Mouse (Mus musculus): ENCODE data around the gene Gm47791. TPM values are rescaled to one million over a fixed set of nuclear protein-coding genes. Genes with fewer than 3 reads are reported as not detected.
A peak's percentile ranks its signal among the peaks of the same experiment; 100 is the strongest.

Gene Gm47791
- polyA plus RNA-seq, 1 experiment from 2014 or later, result not detected

DNA sequence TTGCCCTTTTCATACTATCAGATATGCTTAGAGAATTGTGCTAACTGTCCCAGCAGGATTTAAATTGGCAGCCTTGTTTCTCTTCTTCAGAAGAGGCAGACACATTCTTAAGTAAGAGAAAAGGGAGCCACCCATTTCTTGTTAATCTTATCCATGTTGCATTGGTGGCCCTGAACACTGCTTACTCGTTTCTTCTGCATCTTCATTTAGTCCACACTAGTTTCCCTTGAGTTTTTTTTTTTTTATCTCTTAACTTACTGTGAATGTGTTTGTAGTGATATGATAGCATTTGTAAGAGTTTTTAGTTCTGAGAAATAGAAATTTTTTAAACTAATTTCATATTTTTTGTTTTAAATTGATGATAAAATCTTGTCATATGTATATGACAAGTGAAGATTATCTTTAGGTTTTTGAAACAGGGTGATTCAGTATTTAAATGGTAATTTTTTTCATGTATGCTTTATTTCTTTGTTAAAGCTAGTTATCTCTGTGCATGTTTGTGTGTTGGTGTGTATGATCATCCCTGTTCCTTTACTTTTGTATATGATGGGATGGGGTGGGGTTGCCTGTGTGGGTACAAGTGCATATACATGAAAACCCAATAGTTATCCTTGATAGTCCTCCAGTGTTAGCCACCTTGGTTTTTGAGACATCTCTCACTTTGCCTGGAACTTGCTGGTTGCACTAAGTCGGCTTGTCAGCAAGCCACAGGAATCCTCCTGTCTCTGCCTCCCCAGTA lies 23.2 kb downstream of the Gm47791 start:
- no peak overlapping the region for H3K4me2 ChIP-seq
- WGBS, result 91% methylated on average over 2 of the region's 2 CpGs

GRCm38 (mm10) chr1:82746408-82746807 lies 24.6 kb downstream of the Gm47791 start:
- ATAC-seq (ENCODE audit: insufficient number of reproducible peaks, insufficient read depth, low FRiP score, low TSS enrichment, low read depth), result no peak
- WGBS, result 59% methylated on average over 4 of the region's 4 CpGs

More for the DNA sequence above, 23.2 kb downstream of the Gm47791 start:
- peaks cover 25% of the 10 kb centered on the region for H3K36me3 ChIP-seq
- no peak overlapping the region for H3K4me3 ChIP-seq
- no peak overlapping the region for H3K9ac ChIP-seq
- H3K9me3 ChIP-seq, result no peaks in the 10 kb centered on the region
- H3K27ac ChIP-seq, result no peak overlapping the region
- no peaks in the 10 kb centered on the region for H3K4me1 ChIP-seq
- no peak for ATAC-seq (ENCODE audit: insufficient number of reproducible peaks, insufficient read depth, low FRiP score, low TSS enrichment, low read depth)
- H3K27me3 ChIP-seq, result no peaks in the 10 kb centered on the region

GRCm38 (mm10) chr1:82743962-82744361 lies 27.1 kb downstream of the Gm47791 start:
- Histone ChIP-seq H3K4me2 (no peak overlapping the region), H3K27ac (no peak overlapping the region), H3K36me3 (peaks cover 36% of the 10 kb centered on the region), H3K27me3 (no peaks in the 10 kb centered on the region), H3K4me3 (no peak overlapping the region), H3K9ac (no peak overlapping the region), H3K4me1 (no peaks in the 10 kb centered on the region), H3K9me3 (no peaks in the 10 kb centered on the region)
- ATAC-seq (ENCODE audit: insufficient number of reproducible peaks, insufficient read depth, low FRiP score, low TSS enrichment, low read depth), result no peak
- 93% methylated on average over 3 of the region's 3 CpGs for WGBS

More at GRCm38 (mm10) chr1:82746408-82746807, 24.6 kb downstream of the Gm47791 start:
- H3K4me2 ChIP-seq, result no peak overlapping the region
- no peak overlapping the region for H3K4me3 ChIP-seq
- H3K27ac ChIP-seq, result no peak overlapping the region
- peaks cover 30% of the 10 kb centered on the region for H3K36me3 ChIP-seq
- no peaks in the 10 kb centered on the region for H3K9me3 ChIP-seq
- no peak overlapping the region for H3K9ac ChIP-seq
- no peaks in the 10 kb centered on the region for H3K27me3 ChIP-seq
- H3K4me1 ChIP-seq, result no peaks in the 10 kb centered on the region

DNA sequence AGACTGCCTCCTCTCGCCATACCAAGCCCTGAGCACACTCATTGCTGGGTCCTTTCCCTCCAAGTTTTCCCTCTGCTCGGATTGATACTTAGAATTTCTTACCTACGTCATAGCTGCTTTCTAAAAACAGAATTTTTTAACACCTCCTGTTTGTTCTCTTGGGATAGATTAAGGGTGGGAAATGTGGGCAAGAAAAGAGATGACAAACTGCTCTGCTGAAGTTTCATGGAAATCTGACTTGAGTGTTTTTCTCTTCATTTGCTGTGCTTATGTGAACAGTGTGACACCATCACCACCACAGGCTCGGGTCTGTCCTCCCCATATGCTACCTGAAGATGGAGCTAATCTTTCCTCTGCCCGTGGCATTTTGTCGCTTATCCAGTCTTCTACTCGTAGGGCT lies 29.5 kb downstream of the Gm47791 start:
- WGBS, result 88% methylated on average over 7 of the region's 7 CpGs
- no peak overlapping the region for H3K9ac ChIP-seq
- H3K4me3 ChIP-seq, result no peak overlapping the region
- H3K4me2 ChIP-seq, result no peak overlapping the region
- H3K36me3 ChIP-seq, result peaks cover 44% of the 10 kb centered on the region
- H3K4me1 ChIP-seq, result no peaks in the 10 kb centered on the region
- no peaks in the 10 kb centered on the region for H3K9me3 ChIP-seq
- no peak for ATAC-seq (ENCODE audit: insufficient number of reproducible peaks, insufficient read depth, low FRiP score, low TSS enrichment, low read depth)
- no peaks in the 10 kb centered on the region for H3K27me3 ChIP-seq
- H3K27ac ChIP-seq, result no peak overlapping the region

DNA sequence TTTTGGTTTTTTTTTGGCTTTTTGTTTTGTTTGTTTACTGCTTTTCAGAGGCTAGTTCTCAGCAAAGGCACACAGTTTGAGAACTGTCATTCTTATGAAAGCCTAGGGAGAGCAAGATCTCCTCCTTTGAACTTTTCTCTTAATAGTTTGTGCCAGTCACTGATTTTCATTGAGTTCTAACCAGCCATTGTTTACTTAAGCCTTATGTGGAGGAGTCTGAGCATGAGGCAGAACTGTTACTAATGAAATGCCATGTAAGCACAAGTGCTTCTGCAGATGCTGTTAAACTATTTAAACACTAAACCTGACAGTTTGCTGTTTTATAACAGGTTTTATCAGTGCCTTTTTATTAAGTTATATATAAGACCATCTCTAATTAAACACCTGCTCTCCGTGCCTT lies 33.0 kb downstream of the Gm47791 start:
- H3K36me3 ChIP-seq, result peaks cover 66% of the 10 kb centered on the region
- no peak overlapping the region for H3K4me2 ChIP-seq
- H3K27me3 ChIP-seq, result no peaks in the 10 kb centered on the region
- H3K9me3 ChIP-seq, result no peaks in the 10 kb centered on the region
- 97% methylated on average over 1 of the region's 1 CpGs for WGBS
- no peak overlapping the region for H3K9ac ChIP-seq
- no peak for ATAC-seq (ENCODE audit: insufficient number of reproducible peaks, insufficient read depth, low FRiP score, low TSS enrichment, low read depth)
- no peaks in the 10 kb centered on the region for H3K4me1 ChIP-seq
- no peak overlapping the region for H3K27ac ChIP-seq
- no peak overlapping the region for H3K4me3 ChIP-seq

DNA sequence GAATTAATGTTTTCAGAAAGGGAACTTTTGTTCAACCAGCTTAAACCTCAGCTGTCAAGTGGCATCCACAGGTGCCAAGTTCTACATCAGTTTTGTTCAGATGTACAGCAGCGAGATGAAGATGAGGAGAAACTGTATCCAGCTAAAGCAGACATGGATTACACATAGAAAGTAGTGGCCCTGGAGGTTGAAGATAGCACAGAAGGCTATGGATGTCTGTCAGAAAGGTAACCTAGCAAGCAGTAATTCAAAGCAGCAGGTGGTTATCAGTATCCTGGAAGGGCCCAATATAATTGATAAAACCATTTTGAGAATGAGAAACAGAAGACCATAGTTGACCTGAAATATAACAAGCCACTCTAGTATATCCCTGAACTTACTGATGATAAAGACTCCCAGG lies 37.7 kb downstream of the Gm47791 start:
- Histone ChIP-seq H3K9me3 (no peaks in the 10 kb centered on the region), H3K36me3 (peaks cover 85% of the 10 kb centered on the region), H3K4me3 (no peak overlapping the region), H3K4me1 (no peaks in the 10 kb centered on the region), H3K27me3 (no peaks in the 10 kb centered on the region), H3K4me2 (no peak overlapping the region), H3K27ac (no peak overlapping the region), H3K9ac (no peak overlapping the region)
- WGBS, result 98% methylated on average over 1 of the region's 1 CpGs
- ATAC-seq (ENCODE audit: insufficient number of reproducible peaks, insufficient read depth, low FRiP score, low TSS enrichment, low read depth), result no peak

DNA sequence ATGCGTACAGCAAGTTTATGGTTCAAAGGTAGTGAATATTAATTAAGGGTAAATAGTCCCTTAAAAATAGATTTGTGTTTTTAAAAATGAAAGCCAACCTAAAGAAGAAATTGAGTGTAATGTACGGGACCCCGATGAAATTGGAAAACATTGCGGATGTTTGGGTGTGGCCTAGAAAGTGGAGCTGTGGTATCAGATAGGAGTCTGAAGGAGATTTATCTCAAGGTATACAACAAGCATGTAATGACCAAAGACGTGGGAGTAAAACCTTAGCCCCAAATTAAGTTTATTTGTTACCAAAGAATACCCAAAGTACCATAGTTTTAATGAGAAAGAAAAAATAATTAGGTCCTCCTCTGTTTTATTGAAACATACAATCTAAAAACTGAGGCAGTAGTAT lies 44.6 kb downstream of the Gm47791 start:
- Histone ChIP-seq H3K9ac (no peak overlapping the region), H3K4me3 (no peak overlapping the region), H3K4me1 (peaks cover 9% of the 10 kb centered on the region), H3K4me2 (no peak overlapping the region; the same call in 1 of the 2 replicates), H3K27me3 (peaks cover 10% of the 10 kb centered on the region), H3K9me3 (no peaks in the 10 kb centered on the region), H3K27ac (no peak overlapping the region), H3K36me3 (peaks cover 40% of the 10 kb centered on the region)
- 93% methylated on average over 5 of the region's 5 CpGs for WGBS
- ATAC-seq (ENCODE audit: insufficient number of reproducible peaks, insufficient read depth, low FRiP score, low TSS enrichment, low read depth), result no peak

DNA sequence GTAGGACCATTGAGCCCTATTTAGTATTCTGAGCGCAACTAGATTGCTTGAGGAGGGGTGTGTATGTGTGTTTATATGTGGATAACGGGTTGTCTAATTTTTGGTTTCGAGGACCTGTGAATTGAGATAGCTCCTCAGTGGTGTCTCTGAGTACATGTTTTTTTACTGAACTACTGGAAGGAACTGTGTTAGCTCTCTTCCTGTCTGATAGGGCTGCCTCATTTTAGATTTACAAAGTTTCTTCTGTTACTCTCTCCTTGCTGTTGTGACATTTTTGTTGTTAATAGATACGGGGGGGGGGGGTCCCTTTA lies 45.2 kb downstream of the Gm47791 start:
- Histone ChIP-seq H3K36me3 (peaks cover 33% of the 10 kb centered on the region), H3K9me3 (no peaks in the 10 kb centered on the region), H3K4me1 (peaks cover 9% of the 10 kb centered on the region), H3K4me2 (peak overlapping the region; percentile 90), H3K27ac (no peak overlapping the region), H3K4me3 (peak overlapping the region; percentile 92), H3K27me3 (peaks cover 16% of the 10 kb centered on the region), H3K9ac (peak overlapping the region; percentile 98)
- WGBS, result 47% methylated on average over 4 of the region's 4 CpGs
- no peak for ATAC-seq (ENCODE audit: insufficient number of reproducible peaks, insufficient read depth, low FRiP score, low TSS enrichment, low read depth)

DNA sequence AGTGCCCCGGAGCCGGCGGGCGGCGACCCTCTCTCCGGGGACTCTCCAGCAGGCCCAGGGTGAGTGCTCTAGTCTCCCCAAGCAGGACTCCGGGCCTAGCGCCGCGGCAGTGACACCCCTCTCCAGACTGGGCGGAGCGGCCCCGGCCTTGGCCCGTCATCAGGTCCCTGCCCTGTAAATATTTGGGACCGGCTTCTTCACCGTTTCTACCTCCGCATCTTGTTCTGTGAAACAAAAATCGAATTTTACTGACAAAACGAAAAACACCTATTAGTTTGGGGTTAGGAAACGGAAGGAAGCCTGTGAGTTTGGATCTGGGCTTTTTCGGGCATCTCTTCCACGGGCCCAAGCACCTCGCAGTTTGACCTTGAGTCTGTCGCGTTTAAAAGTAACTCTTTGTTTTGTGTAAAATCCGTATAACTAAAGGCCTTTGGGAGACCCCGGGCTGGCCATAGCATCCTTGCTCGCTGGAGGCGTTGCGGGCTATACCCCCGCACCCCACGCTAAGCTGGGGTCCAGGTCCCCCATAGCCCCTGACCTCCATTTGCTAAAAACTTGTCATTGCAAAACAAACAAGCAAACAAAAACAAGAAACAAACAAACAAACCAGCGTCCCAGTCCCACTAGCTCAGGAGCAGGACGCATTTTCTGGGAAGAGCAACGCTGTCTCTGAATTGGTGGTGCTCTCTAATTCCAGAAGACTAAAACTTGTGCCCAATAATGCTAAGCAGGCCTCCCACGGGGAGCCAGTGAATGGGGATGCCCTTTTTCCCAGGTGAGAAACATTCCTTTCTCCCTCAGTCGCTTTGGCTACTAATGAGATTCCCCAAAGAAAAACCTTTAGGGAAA lies 45.8 kb downstream of the Gm47791 start:
- H3K4me1 ChIP-seq, result peaks cover 9% of the 10 kb centered on the region

GRCm38 (mm10) chr1:82724339-82725025 lies 46.6 kb downstream of the Gm47791 start, which contains the start of gene Mff:
TSS of gene Mff (plus strand) at chr1:82724890.
- peaks cover 20% of the 10 kb centered on the region for H3K36me3 ChIP-seq
- 10% methylated on average over 38 of the region's 38 CpGs for WGBS
- peak within 1 kb of the TSS; percentile 90 for H3K4me2 ChIP-seq
- H3K4me1 ChIP-seq, result peaks cover 9% of the 10 kb centered on the region
- H3K27ac ChIP-seq, result peak within 1 kb of the TSS; percentile 77
- H3K9me3 ChIP-seq, result no peaks in the 10 kb centered on the region
- peak within 1 kb of the TSS; percentile 92 for H3K4me3 ChIP-seq
- peak; percentile 98 for ATAC-seq (ENCODE audit: insufficient number of reproducible peaks, insufficient read depth, low FRiP score, low TSS enrichment, low read depth)
- peak within 1 kb of the TSS; percentile 98 for H3K9ac ChIP-seq
- peaks cover 21% of the 10 kb centered on the region for H3K27me3 ChIP-seq

More for the DNA sequence above, 45.8 kb downstream of the Gm47791 start:
- H3K27me3 ChIP-seq, result peaks cover 21% of the 10 kb centered on the region
- H3K27ac ChIP-seq, result peak overlapping the region; percentile 77
- ATAC-seq (ENCODE audit: insufficient number of reproducible peaks, insufficient read depth, low FRiP score, low TSS enrichment, low read depth), result peak; percentile 94
- H3K9me3 ChIP-seq, result no peaks in the 10 kb centered on the region
- H3K9ac ChIP-seq, result peak overlapping the region; percentile 98
- H3K4me2 ChIP-seq, result peak overlapping the region; percentile 90
- peaks cover 27% of the 10 kb centered on the region for H3K36me3 ChIP-seq
- 1% methylated on average over 37 of the region's 37 CpGs for WGBS
- H3K4me3 ChIP-seq, result peak overlapping the region; percentile 92

All from embryonic facial prominence, embryonic 13.5 days (tissue).